Mouse (Mus musculus): ENCODE measurements around the gene Dyrk1a. TPM values are rescaled to one million over a fixed set of nuclear protein-coding genes. Genes with fewer than 3 reads are reported as not detected.

Gene Dyrk1a
- total and polyA plus RNA-seq, 3 experiments, result 32.4 to 53.7 (median 40.4) TPM

- H3K27me3 ChIP-seq (replicated peaks), result no peaks in the 10 kb centered on the region
- H3K4me1 ChIP-seq (ENCODE audit: control insufficient read depth in 1 of 2, insufficient read depth in 2 of 2), result peaks cover 0 to 8% of the 10 kb centered on the region in 2 experiments; a peak in 1 of 4 replicates
- in situ Hi-C loops (cut with MboI; ENCODE audit: low pct_ligation_motif_present, low pct_unique_long_range_greater_than_20kb, low sequenced_read_pairs), result no loop called here
- dilution Hi-C loops (cut with MboI; ENCODE audit: extremely low pct_ligation_motif_present, extremely low pct_unique_long_range_greater_than_20kb, low sequenced_read_pairs), result no loop called here
- TF ChIP-seq POLR2A (IDR thresholded peaks at IDR 0.05; ENCODE audit: low read depth, low read length), result no peak
- no peak for TF ChIP-seq PAX5 (IDR thresholded peaks at IDR 0.05; ENCODE audit: low read length)
- TF ChIP-seq RAD21 (IDR thresholded peaks at IDR 0.05; ENCODE audit: low read depth, low read length), result no peak
- no peak for TF ChIP-seq USF2 (conservative IDR thresholded peaks at IDR 0.05; ENCODE audit: low read depth, low read length)
- no peak for TF ChIP-seq SMC3 (IDR thresholded peaks at IDR 0.05; ENCODE audit: low read depth, low read length)
- no peak for TF ChIP-seq MAZ (IDR thresholded peaks at IDR 0.05; ENCODE audit: low read depth, low read length)
- no peak for TF ChIP-seq TBP (conservative IDR thresholded peaks at IDR 0.05; ENCODE audit: low read depth, low read length)
- TF ChIP-seq SIN3A (IDR thresholded peaks at IDR 0.05; ENCODE audit: low read length), result no peak
- no peak for TF ChIP-seq MEF2A (IDR thresholded peaks at IDR 0.05; ENCODE audit: borderline replicate concordance, low read depth, low read length)
- no peak for TF ChIP-seq NELFE (IDR thresholded peaks at IDR 0.05; ENCODE audit: low read depth, low read length)
- no peak overlapping the region for H3K4me2 ChIP-seq (ENCODE audit: insufficient read depth, low read depth, poor library complexity, severe bottlenecking)
- H3K9ac ChIP-seq (ENCODE audit: insufficient read depth, low read depth), result no peak overlapping the region
- H3K27ac ChIP-seq (ENCODE audit: insufficient read depth, low read depth), result no peak overlapping the region
- DNase-seq (ENCODE audit: extremely low read depth), result no peak
- no peak overlapping the region for H3K4me3 ChIP-seq (replicated peaks in 1 of 3; ENCODE audit: low read depth in 2 of 3, low read length in 2 of 3, poor library complexity in 1 of 3)
- peaks cover 3 to 4% of the 10 kb centered on the region in 2 experiments for H3K36me3 ChIP-seq (replicated peaks in 1 of 2; ENCODE audit: control insufficient read depth in 1 of 2, insufficient read depth in 1 of 2, low read length in 1 of 2)
- peaks cover 23% of the 10 kb centered on the region for H3K9me3 ChIP-seq (replicated peaks; ENCODE audit: low read length)
- no peaks in the 10 kb centered on the region for H3K79me2 ChIP-seq (replicated peaks; ENCODE audit: control insufficient read depth, extremely low read depth, insufficient read depth, poor library complexity, severe bottlenecking)
Measured at GRCm38 (mm10) chr16:94701141-94701540, 131.3 kb downstream of the Dyrk1a start.

GRCm38 (mm10) chr16:94701971-94702370 lies 132.2 kb downstream of the Dyrk1a start:
- dilution Hi-C loops (cut with MboI; ENCODE audit: extremely low pct_ligation_motif_present, extremely low pct_unique_long_range_greater_than_20kb, low sequenced_read_pairs) (no loop called here), in situ Hi-C loops (cut with MboI; ENCODE audit: low pct_ligation_motif_present, low pct_unique_long_range_greater_than_20kb, low sequenced_read_pairs) (no loop called here)
- H3K9ac ChIP-seq (ENCODE audit: insufficient read depth, low read depth), result no peak overlapping the region
- no peak for DNase-seq (ENCODE audit: extremely low read depth)
- H3K4me1 ChIP-seq (ENCODE audit: control insufficient read depth in 1 of 2, insufficient read depth in 2 of 2), result peaks cover 0 to 8% of the 10 kb centered on the region in 2 experiments; a peak in 1 of 4 replicates
- no peaks in the 10 kb centered on the region for H3K36me3 ChIP-seq (replicated peaks in 1 of 2; ENCODE audit: control insufficient read depth in 1 of 2, insufficient read depth in 1 of 2, low read length in 1 of 2)
- no peak overlapping the region for H3K4me3 ChIP-seq (replicated peaks in 1 of 3; ENCODE audit: low read depth in 2 of 3, low read length in 2 of 3, poor library complexity in 1 of 3)
- H3K9me3 ChIP-seq (replicated peaks; ENCODE audit: low read length), result peaks cover 17% of the 10 kb centered on the region
- H3K27me3 ChIP-seq (replicated peaks), result no peaks in the 10 kb centered on the region
- no peak overlapping the region for H3K4me2 ChIP-seq (ENCODE audit: insufficient read depth, low read depth, poor library complexity, severe bottlenecking)
- no peak for TF ChIP-seq NELFE (IDR thresholded peaks at IDR 0.05; ENCODE audit: low read depth, low read length)
- no peak for TF ChIP-seq USF2 (conservative IDR thresholded peaks at IDR 0.05; ENCODE audit: low read depth, low read length)
- TF ChIP-seq SMC3 (IDR thresholded peaks at IDR 0.05; ENCODE audit: low read depth, low read length), result no peak
- no peak for TF ChIP-seq USF1 (IDR thresholded peaks at IDR 0.05; ENCODE audit: low read depth, low read length)
- no peak for TF ChIP-seq CHD1 (IDR thresholded peaks at IDR 0.05; ENCODE audit: low read depth, low read length)
- TF ChIP-seq EP300 (IDR thresholded peaks at IDR 0.05; ENCODE audit: low read length), result no peak
- TF ChIP-seq MAX (IDR thresholded peaks at IDR 0.05; ENCODE audit: low read length), result no peak
- no peak for TF ChIP-seq MYC (IDR thresholded peaks at IDR 0.05; ENCODE audit: low read depth, low read length)
- no peak for TF ChIP-seq TCF12 (IDR thresholded peaks at IDR 0.05; ENCODE audit: low read depth, low read length)
- no peak for TF ChIP-seq CTCF (conservative IDR thresholded peaks at IDR 0.05 in 1 of 2, IDR thresholded peaks at IDR 0.05 in 1 of 2; ENCODE audit: low read depth in 2 of 2, low read length in 2 of 2)
- no peak for TF ChIP-seq ELF1 (IDR thresholded peaks at IDR 0.05; ENCODE audit: low read depth, low read length)
- no peak for TF ChIP-seq PAX5 (IDR thresholded peaks at IDR 0.05; ENCODE audit: low read length)
- no peak for TF ChIP-seq KAT2A (IDR thresholded peaks at IDR 0.05; ENCODE audit: insufficient replicate concordance, low read length)
- no peak for TF ChIP-seq GABPA (IDR thresholded peaks at IDR 0.05; ENCODE audit: insufficient replicate concordance, low read depth, low read length)
- no peak for TF ChIP-seq TBP (conservative IDR thresholded peaks at IDR 0.05; ENCODE audit: low read depth, low read length)
- H3K27ac ChIP-seq (ENCODE audit: insufficient read depth, low read depth), result no peak overlapping the region
- no peaks in the 10 kb centered on the region for H3K79me2 ChIP-seq (replicated peaks; ENCODE audit: control insufficient read depth, extremely low read depth, insufficient read depth, poor library complexity, severe bottlenecking)
